Mouse (Mus musculus) forebrain, embryonic 11.5 days (tissue): ENCODE results near the gene Hoxc6. TPM values are rescaled to one million over a fixed set of nuclear protein-coding genes. Genes with fewer than 3 reads are reported as not detected.

Experiments
- ATAC-seq: fragments of 200-750 bp; cut with Nextera tagmentation; replicated peaks from 2 replicates; pipeline ENCODE4 v1.8.0; 2017; ENCODE audit warnings: moderate TSS enrichment; ENCODE audit not compliant: low FRiP score
- DNase-seq: peaks from one replicate; pipeline ENCODE4 v3.0.0-alpha.2; 2017; ENCODE audit warnings: low spot score
- H3K27ac ChIP-seq: fragments of 300-500 bp; sonication (generic); 2 replicates; pipeline ENCODE4 v1.5.1; 2014; ENCODE audit warnings: low read depth, low read length
- H3K27me3 ChIP-seq: fragments of 300-500 bp; sonication (generic); 2 replicates; pipeline ENCODE4 v1.6.1; 2014; ENCODE audit warnings: mild to moderate bottlenecking, low read length, mixed read lengths; ENCODE audit not compliant: control insufficient read depth, insufficient read depth
- H3K36me3 ChIP-seq: fragments of 300-500 bp; sonication (generic); 2 replicates; pipeline ENCODE4 v1.6.1; 2014; ENCODE audit warnings: mild to moderate bottlenecking, low read length, moderate library complexity, mixed read lengths; ENCODE audit not compliant: control insufficient read depth, insufficient read depth
- H3K4me1 ChIP-seq: fragments of 300-500 bp; sonication (generic); replicated peaks from 2 replicates; pipeline ENCODE4 v1.6.1; 2014; ENCODE audit warnings: low read length, mixed read lengths; ENCODE audit not compliant: control insufficient read depth, insufficient read depth
- H3K4me2 ChIP-seq: fragments of 300-500 bp; sonication (generic); 2 replicates; pipeline ENCODE4 v1.6.1; 2014; ENCODE audit warnings: low read depth, mild to moderate bottlenecking, low read length, moderate library complexity, mixed read lengths; ENCODE audit not compliant: severe bottlenecking
- H3K4me3 ChIP-seq: fragments of 300-500 bp; sonication (generic); 2 replicates; pipeline ENCODE4 v1.5.1; 2014; ENCODE audit warnings: low read depth, low read length
- H3K9ac ChIP-seq: fragments of 300-500 bp; sonication (generic); 2 replicates; pipeline ENCODE4 v1.6.1; 2014; ENCODE audit warnings: low read length
- H3K9me3 ChIP-seq: fragments of 300-500 bp; sonication (generic); 2 replicates; pipeline ENCODE4 v1.6.1; 2016; ENCODE audit warnings: low read length, mixed read lengths; ENCODE audit not compliant: control insufficient read depth
- WGBS: fragments of 180-500 bp; shearing (Covaris S2); extraction: QIAGEN DNeasy Blood & Tissue Kit; methylation state at CpG from one replicate; pipeline ENCODE4 v1.1.7; 2014; 5-methylcytosine and 5-hydroxymethylcytosine counted together
- polyA plus RNA-seq: library from polyadenylated mRNA; unstranded; fragments of >200 nt; fragmentation: Nextera tagmentation; extraction: Ambion mirVana; gene quantifications from 2 replicates; pipeline ENCODE4 v1.2.1, GENCODE M21; 2014

Gene Hoxc6
- polyA plus RNA-seq, 1 experiment from 2014 or later, result not detected

DNA sequence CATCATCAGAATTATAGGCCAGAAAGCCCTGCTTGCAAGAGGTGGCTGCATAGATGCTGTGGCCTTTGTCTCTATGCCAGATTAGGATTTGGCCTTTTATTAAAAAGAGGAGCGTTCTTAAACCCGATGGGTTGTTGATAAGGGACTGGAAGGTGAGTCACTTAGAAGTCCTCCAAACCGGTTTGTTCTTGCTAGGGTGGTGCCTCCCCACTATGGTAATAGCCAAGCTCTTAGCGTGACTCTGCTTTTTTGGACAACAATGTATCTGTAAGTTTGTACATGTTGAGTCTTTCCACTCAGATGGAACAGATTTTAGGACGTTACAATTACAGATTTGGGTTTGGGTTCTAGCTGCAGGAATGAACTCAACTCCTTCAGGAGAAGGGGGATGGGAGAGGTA lies 43.6 kb downstream of the Hoxc6 start:
- no peaks in the 10 kb centered on the region for H3K4me1 ChIP-seq
- 8% methylated on average over 5 of the region's 5 CpGs for WGBS
- no peak overlapping the region for H3K27ac ChIP-seq
- DNase-seq, result no peak
- H3K27me3 ChIP-seq, result peaks cover 93% of the 10 kb centered on the region
- H3K4me2 ChIP-seq, result no peak overlapping the region
- ATAC-seq, result no peak
- no peaks in the 10 kb centered on the region for H3K9me3 ChIP-seq
- no peak overlapping the region for H3K9ac ChIP-seq
- H3K36me3 ChIP-seq, result no peaks in the 10 kb centered on the region
- no peak overlapping the region for H3K4me3 ChIP-seq

GRCm38 (mm10) chr15:103042209-103042608 lies 44.2 kb downstream of the Hoxc6 start:
- H3K36me3 ChIP-seq, result no peaks in the 10 kb centered on the region
- H3K4me1 ChIP-seq, result no peaks in the 10 kb centered on the region
- no peak overlapping the region for H3K9ac ChIP-seq
- no peak for DNase-seq
- peaks cover 92% of the 10 kb centered on the region for H3K27me3 ChIP-seq
- no peaks in the 10 kb centered on the region for H3K9me3 ChIP-seq
- no peak for ATAC-seq
- no peak overlapping the region for H3K4me3 ChIP-seq
- no peak overlapping the region for H3K27ac ChIP-seq
- WGBS, result 5% methylated on average over 1 of the region's 1 CpGs
- no peak overlapping the region for H3K4me2 ChIP-seq

GRCm38 (mm10) chr15:103051670-103052069 lies 53.6 kb downstream of the Hoxc6 start:
- Histone ChIP-seq H3K9me3 (no peaks in the 10 kb centered on the region), H3K9ac (no peak overlapping the region), H3K27me3 (peaks cover 66% of the 10 kb centered on the region), H3K4me1 (no peaks in the 10 kb centered on the region), H3K4me3 (no peak overlapping the region), H3K36me3 (no peaks in the 10 kb centered on the region), H3K27ac (no peak overlapping the region), H3K4me2 (no peak overlapping the region)
- 78% methylated on average over 2 of the region's 2 CpGs for WGBS
- DNase-seq (no peak), ATAC-seq (no peak)

DNA sequence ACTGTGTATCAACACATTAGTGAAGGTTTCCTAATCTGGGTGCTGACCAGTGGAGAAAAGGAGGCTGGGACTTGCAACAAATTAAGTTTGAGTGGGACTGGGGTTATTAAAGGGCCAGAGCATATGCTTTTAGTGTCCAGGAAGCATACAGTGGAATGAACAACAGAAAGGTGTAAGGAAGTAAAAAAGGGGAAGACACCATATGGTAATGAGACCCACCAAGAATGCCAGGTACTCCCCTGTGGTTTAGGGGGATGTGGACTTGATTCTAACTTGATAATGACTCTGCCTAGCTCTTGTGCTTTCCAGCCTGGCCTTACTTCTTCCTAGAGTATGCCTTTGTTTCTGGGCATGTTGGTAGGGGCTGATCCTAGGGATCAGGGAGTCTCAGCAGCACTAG lies 55.2 kb downstream of the Hoxc6 start:
- ATAC-seq, result no peak
- Histone ChIP-seq H3K4me1 (no peaks in the 10 kb centered on the region), H3K27me3 (peaks cover 68% of the 10 kb centered on the region)

GRCm38 (mm10) chr15:103056396-103056795 lies 58.3 kb downstream of the Hoxc6 start:
- ATAC-seq, result no peak
- H3K4me3 ChIP-seq, result no peak overlapping the region
- H3K9ac ChIP-seq, result no peak overlapping the region

More for the DNA sequence above, 55.2 kb downstream of the Hoxc6 start:
- Histone ChIP-seq H3K36me3 (no peaks in the 10 kb centered on the region), H3K27ac (no peak overlapping the region), H3K4me3 (no peak overlapping the region), H3K9me3 (no peaks in the 10 kb centered on the region), H3K9ac (no peak overlapping the region), H3K4me2 (no peak overlapping the region)
- DNase-seq, result no peak

DNA sequence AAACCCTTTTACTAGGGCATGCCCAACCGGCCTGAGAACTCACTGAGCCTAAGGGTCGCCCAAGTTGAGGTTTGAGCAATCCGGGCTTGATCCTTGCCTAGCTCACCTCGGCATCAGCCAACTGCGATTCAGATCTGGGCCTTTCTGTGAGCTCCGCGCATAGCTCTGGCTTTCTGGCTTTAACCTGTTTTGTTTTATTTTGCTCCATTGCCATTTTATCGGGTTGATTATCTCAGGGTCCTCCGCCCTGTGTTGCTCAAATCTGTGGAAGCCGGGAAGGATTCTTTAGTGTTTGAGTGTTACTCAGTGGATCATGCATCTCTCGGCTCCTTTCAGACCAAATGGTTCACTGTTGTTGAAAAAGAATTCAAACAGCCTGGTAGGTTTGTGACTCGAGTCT lies 60.7 kb downstream of the Hoxc6 start:
- peaks cover 90% of the 10 kb centered on the region for H3K27me3 ChIP-seq
- H3K4me3 ChIP-seq, result no peak overlapping the region
- no peak overlapping the region for H3K27ac ChIP-seq
- no peak overlapping the region for H3K4me2 ChIP-seq
- no peaks in the 10 kb centered on the region for H3K9me3 ChIP-seq
- DNase-seq, result no peak
- no peak overlapping the region for H3K9ac ChIP-seq
- WGBS, result 2% methylated on average over 12 of the region's 12 CpGs
- ATAC-seq, result no peak
- H3K36me3 ChIP-seq, result no peaks in the 10 kb centered on the region
- H3K4me1 ChIP-seq, result 0 out of 2 replicates have a peak, but pooled peaks cover 2% of the 10 kb centered on the region

More at GRCm38 (mm10) chr15:103056396-103056795, 58.3 kb downstream of the Hoxc6 start:
- 36% methylated on average over 2 of the region's 2 CpGs for WGBS
- no peak for DNase-seq
- H3K4me1 ChIP-seq, result 0 out of 2 replicates have a peak, but pooled peaks cover 2% of the 10 kb centered on the region
- H3K9me3 ChIP-seq, result no peaks in the 10 kb centered on the region
- peaks cover 84% of the 10 kb centered on the region for H3K27me3 ChIP-seq
- no peak overlapping the region for H3K4me2 ChIP-seq
- H3K36me3 ChIP-seq, result no peaks in the 10 kb centered on the region
- no peak overlapping the region for H3K27ac ChIP-seq

DNA sequence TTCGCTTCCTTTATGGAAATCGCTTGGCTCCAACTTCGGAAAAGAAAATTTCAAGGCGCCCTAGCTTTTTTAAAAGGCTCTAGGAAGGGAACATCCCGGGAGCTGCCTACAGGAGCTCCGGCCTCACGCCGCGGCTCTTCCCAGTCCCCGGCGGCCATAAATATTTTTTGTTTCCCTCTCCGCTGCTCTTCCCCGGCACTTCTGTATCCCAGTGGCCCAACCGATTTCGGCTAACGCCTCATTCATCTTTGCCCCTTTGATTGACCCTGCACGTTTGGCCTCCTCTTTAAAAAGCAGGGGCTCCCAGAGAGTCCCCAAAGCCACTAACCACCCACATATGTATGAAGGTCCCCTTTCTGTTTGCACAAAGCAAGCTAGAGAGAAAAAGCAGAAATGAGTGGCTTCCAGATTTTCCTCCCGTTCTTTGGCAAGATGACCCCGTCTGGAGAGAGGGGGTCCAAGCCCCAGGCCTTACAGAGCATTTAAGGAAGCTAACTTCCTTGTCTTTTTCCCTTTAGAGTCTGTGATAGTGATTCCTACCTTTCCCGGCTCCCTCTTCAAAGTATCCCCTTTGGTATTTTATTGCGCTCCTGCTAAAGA lies 61.4 kb downstream of the Hoxc6 start:
- Histone ChIP-seq H3K4me2 (no peak overlapping the region), H3K9me3 (no peaks in the 10 kb centered on the region), H3K4me1 (0 out of 2 replicates have a peak, but pooled peaks cover 2% of the 10 kb centered on the region), H3K27me3 (peaks cover 92% of the 10 kb centered on the region), H3K36me3 (no peaks in the 10 kb centered on the region), H3K4me3 (no peak overlapping the region), H3K9ac (no peak overlapping the region), H3K27ac (no peak overlapping the region)
- DNase-seq (no peak), ATAC-seq (no peak)
- under 1% methylated on average over 21 of the region's 21 CpGs for WGBS

DNA sequence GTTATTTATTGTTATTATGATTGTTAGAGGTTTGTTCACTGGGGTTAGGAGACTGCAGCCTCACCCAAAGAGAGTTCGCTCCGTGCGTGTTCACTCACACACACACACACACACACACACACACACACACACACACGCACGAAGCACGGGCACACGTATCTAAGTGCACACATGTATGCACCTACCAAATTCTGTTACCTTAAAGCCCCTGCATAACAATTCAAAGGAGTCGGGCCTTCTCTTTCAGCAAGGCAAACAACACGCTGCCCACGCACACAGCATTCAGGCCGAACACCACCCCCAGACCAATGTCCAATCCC lies 61.9 kb downstream of the Hoxc6 start:
- Histone ChIP-seq H3K9ac (no peak overlapping the region), H3K4me1 (0 out of 2 replicates have a peak, but pooled peaks cover 2% of the 10 kb centered on the region), H3K9me3 (no peaks in the 10 kb centered on the region), H3K4me2 (no peak overlapping the region), H3K27me3 (peaks cover 90% of the 10 kb centered on the region), H3K4me3 (no peak overlapping the region), H3K27ac (no peak overlapping the region), H3K36me3 (no peaks in the 10 kb centered on the region)
- WGBS, result 2% methylated on average over 11 of the region's 11 CpGs
- DNase-seq, result no peak
- no peak for ATAC-seq
